Mouse (Mus musculus) kidney, postnatal 25 days (tissue): Measurements from ENCODE around the gene Pfdn6.

Source experiments
- DNase-seq, 2 experiments: peaks; one replicate each; pipeline ENCODE4 v3.0.0; 2021; ENCODE audit warnings: mixed read lengths in 2 of 2

Gene Pfdn6

DNA sequence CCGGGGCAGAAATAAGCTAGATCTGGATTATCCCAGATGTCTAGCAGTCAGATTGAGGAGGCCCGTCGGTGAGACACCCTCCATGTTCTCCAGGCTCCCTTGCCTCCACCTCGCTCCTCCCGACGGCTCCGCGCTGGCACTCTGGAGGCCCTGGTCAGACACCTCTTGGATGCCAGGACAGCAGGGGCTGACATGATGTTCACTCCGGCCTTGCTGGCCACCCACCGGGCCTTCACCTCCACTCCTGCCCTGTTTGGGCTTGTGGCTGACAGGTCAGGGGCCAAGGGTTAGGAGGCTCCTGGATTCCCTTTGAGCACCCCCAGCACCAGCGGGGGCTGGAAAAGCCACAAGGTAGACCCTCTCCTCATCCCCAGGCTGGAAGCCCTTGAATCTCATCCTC lies 8.2 kb downstream of the Pfdn6 start:
- peak in 1 of 2 experiments; percentile 56 for DNase-seq

DNA sequence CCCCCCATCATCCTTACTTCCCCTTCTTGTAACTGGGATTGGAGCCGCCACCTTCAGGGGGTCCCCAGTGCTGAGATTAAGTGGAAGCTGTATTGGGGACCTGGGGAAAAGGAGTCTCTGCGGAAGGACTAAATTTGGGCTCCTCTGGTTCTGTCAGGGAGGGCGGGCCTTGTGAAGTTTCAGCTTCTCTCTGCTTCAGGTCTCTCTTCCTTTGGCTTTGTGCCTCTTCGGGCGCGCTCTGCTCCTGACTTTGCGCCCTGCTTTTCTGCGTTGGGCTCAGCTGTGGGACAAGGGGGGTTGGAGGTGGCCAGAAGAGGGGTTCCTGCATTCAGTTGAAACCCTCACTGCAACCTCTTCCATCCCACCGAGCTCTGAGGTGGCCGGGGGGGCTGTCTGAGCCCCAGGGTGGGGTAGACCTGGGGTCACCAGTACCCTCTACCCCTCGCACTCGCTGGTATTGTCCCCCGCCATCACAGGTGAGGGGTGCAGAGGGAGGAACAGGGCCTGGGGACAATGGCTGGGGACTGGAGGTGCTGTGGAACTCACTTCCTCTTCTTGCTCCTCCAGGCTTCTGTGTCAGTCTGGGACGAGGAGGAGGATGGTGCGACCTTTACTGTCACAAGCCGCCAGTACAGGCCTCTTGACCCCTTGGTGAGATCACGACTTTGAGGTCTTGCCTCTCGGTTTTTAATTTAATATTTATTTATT lies 8.8 kb downstream of the Pfdn6 start:
- DNase-seq: peak in 1 of 2 experiments; percentile 39

DNA sequence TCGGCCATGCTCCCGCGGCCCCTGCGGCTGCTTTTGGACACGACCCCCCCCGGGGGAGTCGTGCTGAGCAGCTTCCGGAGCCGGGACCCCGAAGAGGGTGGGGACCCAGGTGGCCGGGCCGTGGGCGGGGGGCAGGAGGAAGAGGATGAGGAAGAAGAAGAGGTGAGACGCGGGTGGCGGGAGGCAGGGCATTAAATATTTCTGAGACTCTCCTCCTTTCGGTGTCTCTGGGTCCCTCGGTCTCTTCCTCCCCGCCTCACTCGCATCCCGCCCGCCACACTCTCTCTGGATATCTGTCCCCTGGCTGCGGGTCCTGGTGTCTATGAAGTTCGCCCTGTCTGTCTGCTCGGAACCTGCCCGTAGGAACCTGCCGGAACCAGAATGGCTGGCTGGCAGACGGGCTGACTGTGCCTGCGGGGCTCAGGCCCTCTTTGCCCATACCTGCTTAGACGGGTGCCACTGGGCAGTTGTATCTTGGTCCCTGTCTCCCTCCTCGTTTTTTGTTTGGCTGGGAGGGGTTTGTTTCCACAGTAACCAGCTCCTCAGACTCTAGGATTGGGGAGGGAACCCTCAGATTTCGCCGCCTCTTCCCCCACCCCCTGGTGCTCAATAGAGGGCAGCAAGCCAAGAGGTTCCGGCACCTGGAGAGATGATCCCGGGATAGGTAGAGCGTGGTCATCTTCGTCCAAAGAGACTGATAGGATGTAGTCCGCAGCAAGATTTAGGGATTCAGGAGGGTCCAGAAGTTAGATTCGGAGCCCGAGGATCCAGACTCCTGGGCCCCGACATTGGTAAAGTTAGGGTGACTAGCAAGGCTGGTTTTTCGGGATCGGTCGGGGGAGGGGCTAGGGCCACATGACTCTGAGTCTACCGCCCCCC lies 9.6 kb downstream of the Pfdn6 start:
- peak; percentile 75 to 84 for DNase-seq

DNA sequence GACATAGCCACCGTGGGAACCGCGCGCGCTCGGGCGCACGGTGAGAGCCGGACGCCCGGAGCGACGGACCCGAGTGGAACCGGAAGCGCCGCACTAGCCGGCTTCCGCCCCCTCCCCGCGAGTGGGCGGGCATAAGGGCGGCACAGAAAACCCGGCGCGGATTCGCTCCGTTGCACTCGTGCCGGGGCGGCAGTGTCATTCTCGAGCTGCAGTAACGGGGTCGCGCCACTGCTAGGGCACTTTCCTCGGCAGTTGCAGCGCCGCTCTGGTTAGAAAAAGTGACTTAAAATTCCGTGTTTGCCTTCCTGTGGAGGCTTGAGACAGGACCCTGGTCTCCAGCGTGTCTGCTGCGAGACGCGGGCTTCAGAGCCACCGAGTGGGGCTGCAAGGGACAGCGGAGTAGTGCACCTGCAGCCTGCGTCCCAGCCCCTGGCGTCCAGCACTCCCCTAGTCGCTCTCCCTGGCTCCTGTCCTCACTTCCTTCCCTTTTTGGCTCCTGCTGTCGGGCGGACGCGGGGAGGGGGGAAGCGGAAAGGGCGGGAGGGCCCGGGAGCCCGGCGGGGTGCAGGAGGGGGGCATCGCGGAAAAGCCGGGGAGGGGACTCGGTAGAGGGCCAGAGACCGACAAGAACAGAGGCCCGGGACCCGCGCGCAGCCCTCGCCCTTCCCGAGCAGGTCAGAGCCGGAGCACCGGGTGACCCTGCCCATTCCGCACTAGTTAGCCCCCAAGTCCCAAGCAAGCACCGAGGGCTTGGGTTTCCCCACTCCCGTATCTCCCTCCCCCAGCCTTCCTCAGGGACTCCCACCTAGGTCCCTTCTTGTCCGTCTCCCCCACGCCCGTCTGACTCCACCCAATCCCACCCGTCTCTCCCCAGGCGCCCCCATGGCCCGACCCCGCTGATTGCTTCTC lies 10.5 kb downstream of the Pfdn6 start, which contains the start of gene Rgl2:
TSS of gene Rgl2 (plus strand) at position 173 of the 909 bp plus-strand sequence.
- peak; percentile 92 to 94 for DNase-seq

DNA sequence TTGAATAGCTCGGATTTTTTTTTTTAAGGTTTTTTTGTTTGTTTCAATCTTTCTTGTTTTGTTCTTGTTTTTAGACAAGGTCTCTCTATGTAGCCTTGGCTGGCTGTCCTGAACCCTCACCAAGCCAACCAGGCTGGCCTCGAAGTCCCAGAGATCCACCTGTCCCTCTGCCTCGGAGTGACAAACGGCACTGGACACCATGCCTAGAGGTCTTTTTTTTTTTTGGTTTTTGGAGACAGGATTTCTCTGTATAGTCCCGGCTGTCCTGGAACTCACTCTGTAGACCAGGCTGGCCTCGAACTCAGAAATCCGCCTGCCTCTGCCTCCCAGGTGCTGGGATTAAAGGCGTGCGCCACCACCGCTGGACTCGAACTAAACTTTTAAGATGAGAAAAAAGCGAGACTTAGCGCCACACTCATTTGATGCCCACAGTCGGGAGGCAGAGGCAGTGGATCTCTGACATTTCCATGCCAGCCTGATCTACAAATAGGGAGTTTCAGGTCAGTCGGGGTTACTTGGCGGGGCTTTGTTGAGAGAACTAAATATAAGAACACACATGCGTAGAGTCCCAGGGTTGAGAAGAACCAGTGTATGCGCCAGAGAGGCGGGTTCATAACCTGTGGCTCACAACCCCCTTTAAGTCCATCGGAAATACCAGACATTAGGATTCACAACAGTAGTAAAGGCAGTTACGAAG lies 11.7 kb downstream of the Pfdn6 start:
- peak in 1 of 2 experiments; percentile 24 for DNase-seq

DNA sequence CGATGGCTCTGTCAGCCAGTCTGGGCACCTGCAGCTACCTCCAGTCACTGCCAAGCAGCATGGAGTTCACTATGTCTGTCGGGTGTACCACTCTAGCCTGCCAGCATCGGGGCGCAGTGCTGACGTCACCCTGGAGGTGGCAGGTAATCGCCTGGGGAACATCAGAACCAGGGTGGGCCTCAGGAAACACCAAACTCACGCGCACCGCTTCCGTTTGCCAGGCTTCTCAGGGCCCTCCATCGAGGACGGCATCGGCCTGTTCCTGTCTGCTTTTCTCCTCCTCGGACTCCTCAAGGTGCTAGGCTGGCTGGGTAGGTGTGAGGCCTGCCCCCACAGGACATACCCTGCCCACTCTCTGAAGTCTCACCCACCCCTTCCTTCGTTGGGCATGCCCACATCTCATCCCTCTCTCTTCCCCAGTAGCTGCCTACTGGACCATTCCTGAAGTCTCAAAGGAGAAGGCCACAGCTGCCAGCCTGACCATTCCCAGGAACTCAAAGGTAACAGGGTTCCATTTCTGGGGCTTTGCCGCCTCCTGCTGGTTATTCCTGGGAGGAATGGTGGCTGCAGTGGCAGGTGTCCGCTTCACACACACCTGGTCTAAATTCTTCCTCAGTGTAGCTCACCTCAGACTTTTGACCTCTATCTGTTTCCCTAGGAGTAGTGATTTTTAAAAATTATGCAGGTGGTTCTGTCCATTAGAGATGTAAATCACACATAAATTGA lies 13.8 kb downstream of the Pfdn6 start:
- peak; percentile 49 to 56 for DNase-seq

DNA sequence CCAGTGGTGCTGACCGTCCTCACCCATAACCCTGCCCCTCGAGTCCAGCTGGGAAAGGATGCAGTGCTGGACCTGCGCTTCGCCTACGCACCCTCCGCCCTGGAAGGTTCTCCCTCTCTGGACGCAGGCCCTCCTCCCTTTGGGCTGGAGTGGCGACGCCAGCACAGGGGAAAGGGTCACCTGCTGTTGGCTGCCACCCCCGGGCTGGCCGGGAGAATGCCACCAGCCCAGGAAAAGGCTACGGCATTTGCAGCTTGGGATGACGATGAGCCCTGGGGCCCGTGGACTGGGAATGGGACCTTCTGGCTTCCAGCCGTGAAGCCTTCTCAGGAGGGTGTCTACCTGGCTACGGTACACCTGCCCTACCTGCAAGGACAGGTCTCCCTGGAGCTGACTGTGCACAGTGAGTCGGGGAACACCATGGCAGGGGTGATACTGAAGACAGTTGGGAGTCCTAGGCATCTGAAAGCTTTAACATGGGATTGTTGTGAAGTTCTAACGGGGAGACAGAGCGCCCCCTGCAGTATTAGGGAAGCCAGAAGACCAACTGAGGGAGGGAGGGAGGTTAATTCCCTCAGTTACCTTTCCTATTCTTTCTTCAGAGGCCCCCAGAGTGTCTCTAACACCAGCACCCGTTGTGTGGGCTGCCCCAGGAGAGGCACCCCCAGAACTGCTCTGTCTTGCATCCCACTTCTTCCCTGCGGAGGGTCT lies 14.6 kb downstream of the Pfdn6 start:
- DNase-seq: peak in 1 of 2 experiments; percentile 45

DNA sequence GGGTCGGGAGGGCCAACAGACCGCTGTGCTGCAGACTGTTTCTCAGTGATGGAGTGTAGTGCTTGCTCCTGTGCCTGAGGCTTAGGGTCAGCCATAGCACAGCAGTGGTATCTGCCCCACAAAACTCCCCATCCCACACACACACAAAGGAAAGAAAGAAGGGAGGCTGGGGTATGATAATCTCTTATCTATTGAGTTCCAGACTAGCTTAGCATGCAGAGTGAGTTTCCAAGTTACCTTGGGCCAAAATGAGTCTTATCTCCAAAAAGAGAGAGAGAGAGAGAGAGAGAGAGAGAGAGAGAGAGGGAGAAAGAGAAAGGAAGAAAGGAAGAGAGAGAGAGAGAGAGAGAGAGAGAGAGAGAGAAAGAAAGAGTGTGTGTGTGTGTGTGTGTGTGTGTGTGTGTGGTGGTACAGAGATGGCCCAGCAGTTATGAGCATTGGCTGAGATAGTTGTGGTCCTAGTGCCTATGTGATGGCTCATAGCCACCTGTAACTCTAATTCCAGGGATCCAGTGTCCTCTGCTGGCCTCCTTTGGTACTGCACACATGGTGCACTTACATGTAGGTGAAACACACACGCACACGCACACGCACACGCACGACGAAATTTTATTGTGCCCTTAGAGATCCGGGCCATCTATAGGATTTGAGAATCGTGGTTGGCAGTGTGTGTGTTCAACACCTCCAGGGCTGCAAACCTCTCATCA lies 15.4 kb downstream of the Pfdn6 start:
- DNase-seq: peak; percentile 50 to 69

DNA sequence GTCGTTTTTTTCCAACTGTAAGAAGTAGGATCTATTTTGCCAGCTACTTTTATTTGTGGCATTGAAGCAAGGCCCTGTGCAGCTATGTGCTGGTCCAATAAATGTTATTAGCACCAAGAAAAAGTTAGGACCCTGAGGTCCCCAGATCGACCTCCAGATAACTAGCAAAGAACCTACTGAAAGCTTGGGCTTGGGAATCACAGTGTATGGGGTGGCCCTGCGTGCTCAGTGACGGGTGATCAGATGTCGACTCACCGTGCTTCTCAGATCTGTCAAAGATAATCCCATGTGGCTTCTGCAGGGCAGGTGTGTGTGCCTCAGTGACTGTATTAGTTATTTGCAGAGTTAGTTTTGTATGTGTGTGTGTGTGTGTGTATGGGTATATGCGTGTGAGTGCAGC lies 18.8 kb downstream of the Pfdn6 start:
- peak in 1 of 2 experiments; percentile 38 for DNase-seq

DNA sequence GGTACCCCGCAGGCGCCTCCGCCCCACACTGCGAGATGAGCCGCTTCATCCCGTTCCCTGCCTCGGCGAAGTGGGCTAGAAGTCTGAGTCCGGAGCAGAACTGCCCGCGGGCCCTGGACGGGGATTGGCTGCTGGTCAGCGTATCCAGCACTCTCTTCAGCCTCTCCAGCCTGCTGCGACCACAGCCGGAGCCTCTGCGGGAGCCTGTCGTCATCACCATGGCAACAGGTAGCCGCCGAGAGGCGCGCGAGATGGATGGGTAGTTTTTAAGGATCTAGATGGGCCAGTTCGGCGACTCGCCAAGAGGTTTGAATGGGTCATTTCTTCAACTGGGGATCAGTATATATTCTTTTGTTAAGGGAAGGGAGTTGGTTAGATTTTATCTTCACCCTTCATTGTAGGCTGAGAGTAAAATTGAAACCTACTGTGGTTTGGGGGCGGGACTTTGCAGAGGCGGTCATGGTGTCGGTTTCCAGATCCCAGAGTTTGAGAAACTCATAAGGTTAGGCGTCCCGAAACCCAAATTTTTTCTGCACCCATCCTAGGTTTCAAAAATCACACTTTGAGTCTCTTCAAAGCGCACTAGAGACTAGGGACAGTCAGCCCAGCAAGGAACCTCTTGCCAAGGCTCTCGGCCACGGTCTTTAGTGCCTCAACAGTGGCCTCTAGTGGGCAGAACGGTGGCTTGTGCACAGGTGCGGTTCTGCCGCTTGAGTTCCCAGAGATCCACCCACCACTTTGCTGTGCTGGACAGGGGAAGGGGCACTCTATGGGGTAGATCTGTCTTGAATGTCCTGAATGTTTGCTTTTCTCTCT lies 19.7 kb downstream of the Pfdn6 start:
- DNase-seq: peak; percentile 92 to 96

DNA sequence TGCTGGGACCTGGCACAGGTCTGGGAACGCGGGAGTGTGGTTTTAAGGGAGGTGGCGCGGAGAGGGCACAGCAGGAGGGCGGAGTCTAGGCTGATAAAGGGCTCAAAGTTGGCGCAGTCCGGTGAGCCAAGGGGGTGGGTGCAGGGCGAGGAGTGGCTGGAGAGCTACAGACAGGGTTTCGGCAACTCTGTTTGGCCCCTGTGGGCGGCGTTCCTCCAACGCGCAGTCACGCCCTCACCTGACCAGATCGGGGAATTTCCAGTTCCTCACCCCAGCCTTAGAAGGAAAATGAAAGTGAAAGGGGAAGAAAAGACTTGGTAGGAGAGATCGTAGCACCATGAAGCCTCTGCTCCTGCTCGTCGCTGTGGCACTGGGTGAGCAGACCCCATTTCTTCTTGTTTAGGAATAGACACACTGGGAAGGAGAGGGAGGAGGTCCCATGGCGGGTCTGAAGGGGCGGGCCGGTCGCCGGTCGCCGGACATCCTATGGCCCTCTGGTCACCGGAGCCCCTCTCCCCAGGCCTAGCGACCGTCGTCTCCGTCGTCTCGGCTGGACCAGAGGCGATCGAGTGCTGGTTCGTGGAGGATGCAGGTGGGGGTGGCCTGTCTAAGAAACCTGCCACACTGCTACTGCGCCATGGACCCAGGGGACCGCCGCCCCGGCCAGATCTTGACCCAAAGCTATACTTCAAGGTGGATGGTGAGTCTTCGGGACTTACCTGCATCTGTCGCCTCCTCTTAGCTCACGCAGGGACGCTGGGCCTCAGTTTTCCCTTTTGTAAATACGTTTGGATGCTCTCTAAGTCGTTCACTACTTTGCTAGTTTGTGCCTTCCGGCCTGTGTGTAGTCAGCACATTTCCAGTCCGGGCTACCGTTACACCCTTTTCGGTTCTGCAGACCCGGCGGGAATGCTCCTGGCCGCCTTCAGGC lies 20.5 kb downstream of the Pfdn6 start:
- peak; percentile 87 to 95 for DNase-seq

DNA sequence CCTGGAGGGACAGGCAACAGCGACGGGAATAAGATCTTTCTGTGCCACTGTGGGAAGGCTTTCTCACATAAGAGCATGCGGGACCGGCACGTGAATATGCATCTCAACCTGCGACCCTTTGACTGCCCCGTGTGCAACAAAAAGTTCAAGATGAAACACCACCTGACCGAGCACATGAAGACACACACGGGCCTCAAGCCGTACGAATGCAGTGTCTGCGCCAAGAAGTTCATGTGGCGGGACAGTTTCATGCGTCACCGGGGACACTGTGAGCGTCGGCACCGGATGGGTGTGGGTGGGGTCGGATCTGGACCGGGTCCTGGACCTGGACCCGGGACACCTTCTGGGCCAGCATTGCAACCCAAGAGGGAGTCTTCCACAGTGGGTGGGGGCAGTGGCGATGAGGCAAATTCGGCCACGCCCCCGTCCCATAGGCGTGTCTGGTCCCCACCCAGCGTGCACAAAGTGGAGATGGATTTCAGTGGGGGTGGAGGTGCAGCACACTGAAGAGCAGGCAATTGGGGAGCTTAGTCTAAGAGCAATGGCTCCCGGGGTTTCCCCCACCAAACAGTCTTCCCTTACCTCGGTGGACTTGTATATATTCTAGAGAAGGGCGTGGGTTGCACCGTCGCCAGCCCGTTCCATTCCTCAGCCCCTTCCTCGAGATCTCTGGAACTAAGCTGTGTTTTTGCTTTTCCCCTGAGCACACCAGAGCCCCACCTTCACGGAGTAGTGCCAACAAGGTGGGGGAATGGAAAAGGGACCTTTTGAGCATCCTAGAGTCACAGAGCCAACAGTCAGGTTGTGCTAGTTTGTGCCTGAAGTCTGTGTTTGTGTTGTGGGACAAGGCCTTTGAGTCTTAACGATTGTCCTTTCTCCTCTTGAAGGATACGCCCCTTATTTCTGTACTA lies 21.6 kb downstream of the Pfdn6 start:
- peak in 1 of 2 experiments; percentile 54 for DNase-seq

DNA sequence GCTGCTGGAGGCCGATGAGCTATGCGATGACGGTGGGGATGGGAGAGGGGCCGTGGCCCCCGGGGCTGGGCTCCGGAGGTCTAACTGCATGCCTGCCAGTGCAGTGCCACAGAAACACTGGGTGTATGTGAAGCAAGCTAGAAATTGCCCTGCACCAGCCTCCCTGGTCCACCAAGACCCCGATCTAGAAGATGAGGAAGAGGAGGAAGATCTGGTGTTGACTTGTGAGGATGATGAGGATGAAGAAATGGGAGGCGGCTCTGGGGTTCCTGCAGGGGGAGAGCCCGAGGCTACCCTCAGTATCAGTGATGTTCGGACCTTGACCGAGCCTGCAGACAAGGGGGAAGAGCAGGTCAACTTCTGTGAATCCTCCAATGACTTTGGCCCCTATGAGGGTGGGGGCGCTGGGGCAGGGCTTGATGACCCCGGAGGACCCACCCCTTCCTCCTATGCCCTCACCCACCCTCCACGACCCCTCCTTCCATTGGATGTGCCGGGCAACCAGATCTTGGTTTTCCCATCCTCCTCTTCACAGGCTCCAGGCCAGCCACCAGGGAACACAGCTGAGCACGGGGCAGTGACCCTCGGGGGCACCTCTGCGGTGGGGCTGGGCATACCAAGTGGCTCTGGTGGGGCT lies 22.4 kb downstream of the Pfdn6 start:
- DNase-seq: peak in 1 of 2 experiments; percentile 38

DNA sequence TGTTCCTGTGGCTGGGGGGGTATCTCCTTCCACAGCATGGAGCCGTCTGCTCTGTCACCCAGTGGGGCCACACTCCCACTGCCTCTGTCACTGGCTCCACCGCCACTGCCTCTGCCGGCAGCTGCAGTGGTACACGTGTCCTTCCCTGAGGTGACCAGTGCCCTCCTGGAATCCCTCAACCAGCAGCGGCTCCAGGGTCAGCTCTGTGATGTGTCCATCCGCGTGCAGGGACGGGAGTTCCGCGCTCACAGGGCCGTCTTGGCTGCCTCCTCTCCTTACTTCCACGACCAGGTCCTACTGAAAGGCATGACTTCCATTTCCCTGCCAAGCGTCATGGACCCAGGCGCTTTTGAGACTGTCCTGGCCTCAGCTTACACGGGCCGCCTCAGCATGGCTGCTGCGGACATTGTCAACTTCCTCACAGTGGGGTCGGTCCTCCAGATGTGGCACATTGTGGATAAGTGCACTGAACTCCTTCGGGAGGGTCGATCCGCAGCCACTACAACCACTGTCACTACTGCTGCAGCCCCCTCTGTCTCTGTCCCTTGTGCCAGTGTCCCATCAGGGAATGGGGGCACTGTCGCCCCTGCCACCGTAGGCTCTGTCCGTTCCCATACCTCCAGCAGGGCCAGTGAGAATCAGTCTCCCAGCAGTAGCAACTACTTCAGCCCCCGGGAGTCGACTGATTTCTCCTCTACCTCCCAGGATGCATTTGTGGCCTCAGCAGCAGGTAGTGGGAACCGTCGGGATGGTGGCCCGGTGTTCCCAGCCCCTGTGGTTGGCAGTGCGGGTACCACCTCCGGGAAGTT lies 23.1 kb downstream of the Pfdn6 start:
- DNase-seq: peak in 1 of 2 experiments; percentile 62

DNA sequence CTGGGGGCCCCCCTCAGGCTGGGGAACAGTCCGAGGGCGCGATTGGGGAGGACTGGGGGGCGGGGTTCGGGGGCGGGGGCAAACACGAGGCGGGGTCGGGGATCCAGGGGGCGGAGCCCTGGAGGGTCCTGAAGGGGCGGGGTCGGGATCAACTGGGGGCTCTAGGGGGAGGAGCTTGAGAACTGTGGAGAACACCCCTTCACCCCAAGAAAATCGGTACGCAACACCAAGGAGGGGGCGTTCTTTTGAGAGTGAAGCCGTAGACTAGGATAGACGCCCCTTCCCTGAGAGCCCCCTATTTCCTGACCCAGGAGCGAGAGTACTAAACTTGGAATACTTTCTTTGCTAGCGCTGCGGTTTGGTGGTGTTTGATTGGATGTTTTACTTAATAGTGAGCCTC lies 23.8 kb downstream of the Pfdn6 start:
- DNase-seq: no peak
